Mouse (Mus musculus) MEL (cell line): Measurements from ENCODE around the gene Relt.

ENCODE experiments used
- CTCF ChIP-seq, 3 experiments: IDR thresholded peaks in 2 of 3; conservative IDR thresholded peaks in 1 of 3; 2 replicates each; pipeline ENCODE4 v1.5.1; 2011 to 2012; ENCODE audit warnings: low read length in 3 of 3, low read depth in 2 of 3, mild to moderate bottlenecking in 2 of 3, improper control_type of control experiment in 1 of 3, inconsistent platforms in 1 of 3, mixed read lengths in 1 of 3, moderate library complexity in 1 of 3; ENCODE audit not compliant: control insufficient read depth in 1 of 3, insufficient read depth in 1 of 3, poor library complexity in 1 of 3, severe bottlenecking in 1 of 3
- ETS1 ChIP-seq: IDR thresholded peaks from 2 replicates; pipeline ENCODE4 v1.6.1; 2012; ENCODE audit warnings: low read depth, mild to moderate bottlenecking, inconsistent platforms, low read length, improper control_type of control experiment, moderate library complexity
- POLR2A ChIP-seq, 2 experiments: IDR thresholded peaks; 2 replicates each; pipeline ENCODE4 v1.6.1; 2011 to 2012; ENCODE audit warnings: low read length in 2 of 2, mild to moderate bottlenecking in 2 of 2, control low read depth in 1 of 2, improper control_type of control experiment in 1 of 2, low read depth in 1 of 2, moderate library complexity in 1 of 2; ENCODE audit not compliant: control insufficient read depth in 1 of 2, insufficient read depth in 1 of 2, poor library complexity in 1 of 2
- RCOR1 ChIP-seq: IDR thresholded peaks from 2 replicates; pipeline ENCODE4 v1.6.1; 2012; ENCODE audit warnings: low read depth, mild to moderate bottlenecking, inconsistent platforms, low read length, improper control_type of control experiment
- SMC3 ChIP-seq: IDR thresholded peaks from 2 replicates; pipeline ENCODE4 v1.6.1; 2011; ENCODE audit warnings: low read depth, low read length, improper control_type of control experiment
- USF1 ChIP-seq: IDR thresholded peaks from 2 replicates; pipeline ENCODE4 v1.6.1; 2014; ENCODE audit warnings: low read depth, mild to moderate bottlenecking, inconsistent platforms, low read length, improper control_type of control experiment, moderate library complexity

DNA sequence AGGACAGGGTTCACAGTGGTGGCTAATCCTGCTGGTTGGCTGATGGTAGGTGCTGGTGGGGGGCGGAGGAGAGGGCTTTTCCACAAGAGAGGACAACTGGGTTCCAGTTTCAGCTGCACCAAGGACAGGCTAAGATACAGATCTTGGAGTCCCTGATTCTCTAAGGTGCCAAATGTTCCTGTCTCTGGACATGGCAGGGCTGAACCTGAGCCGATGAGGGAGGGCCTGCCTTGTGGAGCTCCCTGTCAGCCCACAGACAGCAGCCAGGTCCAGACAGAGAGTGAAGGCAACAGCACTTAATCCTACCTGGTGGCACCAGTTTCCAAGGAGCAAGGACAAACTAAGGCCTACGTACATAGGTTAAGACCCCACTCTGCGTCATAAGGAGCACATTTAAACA is 21.2 kb upstream of the Relt start:
- TF ChIP-seq CTCF (IDR thresholded peaks at IDR 0.05 in 2 of 3, conservative IDR thresholded peaks at IDR 0.05 in 1 of 3; ENCODE audit: control insufficient read depth in 1 of 3, insufficient read depth in 1 of 3, low read depth in 2 of 3, low read length in 3 of 3, poor library complexity in 1 of 3, severe bottlenecking in 1 of 3): no peak
- TF ChIP-seq SMC3: no peak
- no peak for TF ChIP-seq USF1
- no peak for TF ChIP-seq ETS1
- no peak for TF ChIP-seq RCOR1
- TF ChIP-seq POLR2A (IDR thresholded peaks at IDR 0.05; ENCODE audit: control insufficient read depth in 1 of 2, insufficient read depth in 1 of 2, low read depth in 1 of 2, low read length in 2 of 2, poor library complexity in 1 of 2): no peak
